Mouse (Mus musculus) monocyte, adult 2 months (primary cell): Measurements from ENCODE around the gene Thra.
"Not testable (repeated sequence)": the region's sequence is repeated elsewhere in the genome, so short reads cannot be mapped to it uniquely, and the experiment has no call there.

Experiments
- DNase-seq, 2 experiments: peaks; one replicate each; pipeline ENCODE4 v3.0.0; 2022; ENCODE audit warnings: low spot score in 2 of 2, low read depth in 1 of 2

Thra gene

DNA sequence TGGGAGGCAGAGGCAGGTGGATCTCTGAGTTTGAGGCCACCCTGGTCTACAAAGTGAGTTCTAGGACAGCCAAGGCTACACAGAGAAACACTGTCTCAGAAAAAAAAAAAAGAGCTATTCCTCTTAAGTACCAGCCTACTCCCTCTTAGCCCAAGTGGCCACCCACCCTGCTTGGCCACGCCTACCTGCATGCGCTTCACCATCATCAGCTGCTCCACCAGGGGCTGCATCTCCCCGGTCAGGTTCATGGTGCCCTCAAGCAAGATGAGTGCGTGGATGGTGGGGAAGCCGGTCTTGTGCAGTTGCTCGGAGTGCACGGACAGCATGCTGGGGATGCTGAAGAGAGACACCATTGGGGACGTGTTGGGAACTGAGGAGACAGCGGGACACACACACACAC, 24.5 kb upstream of the Thra start:
- no peak for DNase-seq

DNA sequence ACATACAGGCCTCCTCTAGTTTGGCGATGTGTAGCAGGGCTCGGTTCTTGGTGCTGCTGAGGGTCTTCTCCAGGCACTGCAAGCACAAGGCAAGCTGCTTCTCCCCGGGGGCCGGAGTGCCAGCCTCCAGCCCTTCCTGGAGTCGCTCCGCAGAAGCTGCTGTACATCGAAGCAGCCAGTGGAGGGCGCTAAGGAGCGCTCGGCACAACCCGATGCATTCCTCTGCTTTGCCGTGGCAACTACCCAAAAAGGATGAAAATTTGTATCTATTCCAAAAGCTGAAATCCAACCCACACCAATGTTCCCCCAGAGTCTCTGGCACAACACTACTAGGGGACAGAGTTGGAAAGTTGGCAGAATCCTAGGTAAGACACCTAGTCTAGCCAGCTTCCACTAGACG, 22.5 kb upstream of the Thra start:
- DNase-seq: peak in 1 of 2 experiments; percentile 46

DNA sequence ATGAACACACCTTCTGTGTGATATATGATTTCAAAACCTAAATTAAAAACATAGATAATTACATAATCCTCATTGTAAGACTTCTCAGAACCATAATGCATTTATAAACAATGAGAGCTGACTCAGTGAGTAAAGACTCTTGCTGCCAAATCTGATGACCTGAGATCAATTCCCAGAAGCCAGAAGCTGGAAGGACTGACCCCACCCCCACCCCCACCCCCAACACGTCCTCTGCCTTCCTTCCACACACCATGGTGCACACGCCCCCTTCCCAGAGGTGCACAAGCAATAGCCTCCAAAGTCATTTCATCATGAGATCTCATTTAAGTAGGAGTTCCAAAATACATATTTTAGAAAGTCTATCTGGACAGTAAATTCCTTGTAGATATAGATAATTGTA, 19.7 kb upstream of the Thra start:
- no peak for DNase-seq

DNA sequence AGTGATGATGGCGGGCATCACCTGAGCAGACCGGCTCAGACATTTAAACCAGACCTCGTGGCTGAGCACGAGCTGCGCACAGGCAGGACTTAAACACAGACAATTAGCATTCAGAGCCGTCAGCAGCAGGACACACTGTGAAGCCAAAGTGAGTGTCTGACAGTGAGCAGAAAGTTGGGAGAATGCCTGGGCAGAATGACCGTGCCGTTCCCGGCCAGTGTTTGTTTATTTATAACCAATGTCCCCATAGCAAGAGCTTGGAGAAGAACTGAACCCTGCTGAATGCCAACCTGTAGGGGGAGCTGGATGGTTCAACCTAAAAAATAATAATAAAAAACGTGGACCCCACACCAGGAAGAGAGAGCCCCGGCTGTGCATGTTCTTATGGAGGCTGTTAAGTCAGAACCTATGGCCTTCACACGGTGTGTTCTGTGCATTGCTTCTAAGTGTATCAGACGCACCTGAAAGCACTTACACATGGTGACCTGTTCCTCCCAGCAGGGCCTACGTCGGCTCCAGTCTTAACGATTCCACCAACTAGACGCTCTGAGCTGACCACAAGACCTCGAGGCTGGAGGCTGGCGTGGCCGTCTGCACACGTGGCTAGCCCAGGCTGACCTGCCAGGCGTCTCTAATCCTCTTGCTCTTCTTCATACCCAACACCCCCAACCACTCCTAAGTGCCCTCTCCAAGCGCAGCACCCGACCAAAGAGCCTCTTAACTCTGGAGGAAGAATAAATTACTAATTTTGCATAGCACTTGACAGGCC, 18.8 kb upstream of the Thra start:
- no peak for DNase-seq

DNA sequence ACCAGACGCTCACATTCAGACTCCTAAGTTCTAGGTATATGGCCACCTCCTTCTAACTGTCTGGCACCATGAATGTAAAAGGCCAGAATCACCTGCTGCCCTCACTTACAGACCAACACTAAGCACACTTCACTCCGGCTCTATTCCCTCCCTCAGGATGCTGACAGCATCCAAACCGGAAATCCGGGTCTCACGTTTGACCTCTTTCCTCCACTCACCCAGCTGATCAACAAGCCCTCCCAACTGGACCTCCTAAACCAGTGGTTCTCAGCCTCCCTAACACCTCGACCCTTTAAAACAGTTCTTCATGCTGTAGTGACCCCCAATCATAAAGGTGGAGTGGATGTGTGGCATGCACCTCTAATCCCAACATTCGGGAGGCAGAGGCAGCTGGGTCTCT, 17.3 kb upstream of the Thra start:
- no peak for DNase-seq

DNA sequence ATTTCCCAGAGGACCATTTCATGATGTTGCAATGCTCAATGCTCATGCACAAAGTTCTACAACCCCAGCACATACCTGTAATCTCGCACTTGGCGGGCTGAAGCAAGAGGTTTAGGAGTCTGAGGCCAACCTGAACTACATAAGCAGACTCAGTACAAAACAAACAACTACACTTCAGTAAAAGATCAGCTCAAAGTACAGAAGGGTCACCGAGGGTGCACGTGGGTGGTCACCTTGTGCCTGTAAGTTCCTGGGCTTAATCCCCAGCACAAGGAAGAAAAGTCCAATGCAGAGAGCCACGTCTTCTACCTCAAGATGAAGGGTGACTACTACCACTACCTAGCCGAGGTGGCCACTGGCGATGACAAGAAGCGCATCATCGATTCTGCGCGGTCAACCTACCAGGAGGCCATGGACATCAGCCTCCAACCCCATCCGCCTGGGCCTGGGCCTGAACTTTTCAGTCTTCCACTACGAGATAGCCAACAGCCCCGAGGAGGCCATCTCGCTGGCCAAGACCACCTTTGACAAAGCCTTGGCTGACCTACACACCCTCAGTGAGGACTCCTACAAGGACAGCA, 14.4 kb upstream of the Thra start:
- DNase-seq: no peak

DNA sequence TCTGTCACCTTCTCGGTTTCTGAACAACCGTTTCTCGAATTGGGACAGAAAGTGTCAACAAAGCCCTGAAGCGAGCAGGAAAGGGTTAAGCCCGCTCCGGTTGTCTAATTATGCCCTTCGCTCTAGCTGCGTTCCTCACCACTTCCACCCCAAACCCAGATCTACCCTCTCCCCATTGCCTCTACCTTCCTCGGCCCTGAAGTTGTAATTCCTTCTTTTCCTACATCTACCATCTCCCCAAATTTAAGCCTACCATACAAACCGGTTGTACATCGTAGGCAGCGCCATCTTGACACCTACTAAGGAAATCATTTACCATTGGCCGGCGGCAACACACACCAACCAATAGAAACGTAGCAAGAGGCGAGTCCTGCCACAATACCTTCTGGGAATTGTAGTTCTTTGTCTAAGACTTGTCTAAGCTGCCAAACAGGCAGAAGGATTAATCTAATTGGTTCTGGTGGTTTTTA, 11.3 kb upstream of the Thra start, which contains the start of gene Med24:
Gene Med24 (minus strand): TSS at position 317 of the 470 bp plus-strand sequence.
- peak; percentile 73 to 74 for DNase-seq

DNA sequence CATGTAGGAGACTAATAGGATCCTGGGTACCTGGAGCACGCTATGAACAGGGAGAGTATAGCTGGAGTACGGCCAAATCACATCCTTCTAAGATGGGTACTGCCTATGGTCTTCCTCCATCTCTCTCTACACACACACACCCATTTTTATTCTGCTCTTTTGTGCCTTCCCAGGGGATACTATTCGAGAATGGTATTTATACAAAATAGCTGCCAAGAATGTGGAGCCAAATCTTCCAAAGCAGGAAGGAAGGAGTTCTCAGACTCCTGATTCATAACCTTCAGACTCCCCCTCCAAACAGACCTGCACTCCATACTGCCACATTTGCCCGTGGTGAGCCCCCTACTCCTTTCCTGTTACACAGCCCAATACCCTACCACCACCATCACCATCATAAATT, 9.7 kb upstream of the Thra start:
- DNase-seq: no peak

DNA sequence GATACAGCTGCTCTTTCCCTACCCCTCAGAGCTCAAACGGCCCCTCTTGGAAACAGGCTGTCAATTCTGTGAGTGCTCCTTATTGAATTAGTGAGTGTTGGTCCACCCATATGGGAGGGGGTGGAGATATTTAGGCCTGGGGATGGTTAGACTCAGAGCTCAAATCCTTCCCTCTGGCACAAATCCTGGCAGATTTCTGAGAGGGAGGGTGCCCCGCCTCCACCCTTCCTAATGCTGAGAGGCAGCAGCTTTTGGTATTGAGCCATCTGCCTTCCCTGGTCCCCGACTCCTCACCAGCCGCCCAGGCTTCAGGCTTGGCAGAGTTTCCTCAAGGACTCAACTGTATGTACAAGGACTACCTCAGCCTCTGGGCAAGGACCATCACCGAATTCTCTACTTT, 9.3 kb upstream of the Thra start:
- no peak for DNase-seq

DNA sequence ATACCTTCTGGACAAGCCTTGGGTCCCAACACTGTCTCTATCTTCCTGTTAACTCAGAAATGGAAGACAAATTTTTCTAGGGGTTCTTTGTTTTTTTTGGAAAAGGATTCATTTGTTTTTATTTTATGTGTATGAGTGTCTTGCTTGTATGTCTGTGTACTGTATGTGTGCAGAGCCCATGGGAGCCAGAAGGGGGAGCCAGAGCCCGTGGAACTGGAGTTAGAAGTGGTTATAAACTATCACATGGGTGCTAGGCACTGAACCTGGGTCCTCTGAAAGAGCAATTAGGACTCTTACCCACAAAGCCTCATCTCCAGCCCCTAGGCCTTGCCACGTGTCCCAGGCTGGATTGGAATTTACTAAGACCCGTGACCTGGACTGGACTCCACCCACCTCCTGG, 6.4 kb upstream of the Thra start:
- DNase-seq: no peak

DNA sequence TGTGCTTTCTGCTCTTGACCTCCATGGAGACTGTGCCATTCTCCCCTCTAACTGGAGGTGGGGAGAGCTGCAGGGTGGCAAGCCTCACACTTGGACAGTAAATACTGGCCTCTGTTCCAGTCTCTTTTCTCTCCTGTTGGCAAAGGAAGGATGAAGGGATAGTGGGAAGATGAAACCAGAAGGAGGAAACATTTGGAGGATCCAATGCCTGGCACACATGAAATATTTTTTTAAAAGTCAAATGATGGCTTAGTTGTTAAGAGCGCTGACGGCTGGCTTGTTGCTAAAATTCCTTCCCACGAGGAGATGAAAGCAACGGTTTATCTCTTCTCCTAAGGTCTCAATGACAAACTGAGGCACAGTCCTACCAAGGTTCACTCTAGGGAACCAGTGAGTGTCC, 5.3 kb upstream of the Thra start:
- DNase-seq: no peak

DNA sequence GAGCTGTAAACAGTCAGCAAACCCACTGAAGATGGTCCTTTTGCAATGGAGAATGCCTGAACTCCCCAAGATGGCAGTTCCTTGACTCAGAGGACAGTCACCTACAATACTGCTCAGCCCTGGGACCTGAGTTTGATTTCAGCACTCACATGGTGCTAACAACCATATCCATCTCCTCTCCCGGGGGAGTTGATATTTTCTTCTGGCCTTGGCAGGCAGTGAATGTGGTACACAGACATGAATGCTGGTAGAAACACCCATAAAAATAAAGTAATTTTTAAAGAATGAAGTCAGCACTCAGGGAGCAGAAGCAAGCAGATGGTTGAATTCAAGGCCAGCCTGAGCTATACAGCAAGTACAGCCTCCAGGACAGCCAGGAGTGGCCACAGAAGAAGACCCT, 4.3 kb upstream of the Thra start:
- no peak for DNase-seq

DNA sequence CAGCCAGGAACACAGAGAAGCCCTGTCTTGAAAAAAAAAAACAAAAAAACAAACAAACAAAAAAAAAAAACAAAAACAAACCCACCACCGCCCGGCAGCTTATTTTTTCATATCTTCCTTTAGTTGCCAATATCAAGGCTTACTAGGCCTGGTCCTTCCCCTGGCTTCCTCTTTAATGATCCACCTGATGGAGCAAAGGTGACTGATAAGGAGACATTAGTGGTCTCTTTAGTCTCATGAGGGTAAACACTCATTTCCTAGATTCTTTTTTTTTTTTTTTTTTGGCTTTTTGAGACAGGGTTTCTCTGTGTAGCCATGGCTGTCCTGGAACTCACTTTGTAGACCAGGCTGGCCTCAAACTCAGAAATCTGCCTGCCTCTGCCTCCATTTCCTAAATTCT, 3.2 kb upstream of the Thra start:
- not testable (repeated sequence) for DNase-seq

DNA sequence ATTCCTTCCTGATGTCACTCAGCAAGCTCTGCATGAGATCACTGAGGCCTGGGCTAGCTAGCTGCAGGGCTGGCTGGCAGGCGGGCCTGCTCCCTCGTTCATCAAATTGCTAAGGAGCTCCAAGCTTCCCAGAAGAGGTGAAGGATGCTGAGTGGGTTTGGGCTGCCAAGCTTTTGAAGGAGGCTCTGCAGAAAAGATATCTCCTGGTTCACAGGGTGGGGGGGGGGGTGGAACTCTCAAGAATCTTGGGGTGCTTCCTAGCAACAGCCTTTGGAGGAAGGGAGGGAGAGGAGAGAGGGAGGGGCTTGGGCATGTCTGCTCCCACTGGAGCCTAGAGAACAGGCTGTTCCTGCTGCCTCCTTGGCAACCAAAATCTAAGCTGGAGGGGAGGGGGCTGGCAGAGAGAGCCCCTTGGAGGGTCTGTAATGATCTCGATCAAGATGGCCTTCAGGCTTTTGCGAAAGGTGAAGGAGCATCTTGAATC, 2.0 kb upstream of the Thra start:
- no peak for DNase-seq

DNA sequence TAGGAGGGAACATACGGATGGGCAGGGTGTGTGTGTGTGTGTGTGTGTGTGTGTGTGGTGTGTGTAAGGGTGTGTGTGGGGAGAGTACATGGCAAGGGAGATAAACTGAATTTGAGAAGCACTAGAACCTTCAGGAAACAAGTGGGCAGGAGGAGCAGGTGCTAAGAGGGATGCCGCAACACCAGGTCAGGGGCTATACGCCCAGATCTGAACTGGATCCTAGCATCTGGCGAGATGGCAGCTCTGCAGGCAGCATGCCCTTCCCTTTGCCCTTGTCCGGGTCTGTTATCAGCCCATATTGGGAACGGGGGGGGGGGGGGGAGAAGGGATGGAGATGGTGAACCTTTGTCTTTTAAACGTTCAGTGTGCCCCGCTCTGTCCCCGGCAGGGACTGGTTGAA, 1.5 kb upstream of the Thra start:
- no peak for DNase-seq

DNA sequence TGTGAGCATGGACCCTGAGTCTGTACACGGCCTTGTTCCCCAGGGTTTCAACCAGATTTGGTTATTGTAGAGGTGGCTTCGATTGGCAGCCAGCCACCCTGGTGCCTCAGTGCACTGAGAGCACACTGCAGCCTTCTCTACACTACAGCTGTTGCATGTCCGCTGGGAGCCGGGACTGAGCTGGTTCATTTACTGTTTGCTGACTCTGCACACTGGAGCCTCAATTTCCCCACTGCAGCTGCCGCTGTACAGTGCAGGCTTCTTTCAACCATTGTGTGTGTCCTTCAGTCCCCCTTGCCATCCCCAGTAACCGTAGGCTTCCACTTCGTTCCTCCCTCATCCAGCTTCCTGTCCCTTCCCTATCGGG, 429 bp upstream of the Thra start:
- DNase-seq: no peak

DNA sequence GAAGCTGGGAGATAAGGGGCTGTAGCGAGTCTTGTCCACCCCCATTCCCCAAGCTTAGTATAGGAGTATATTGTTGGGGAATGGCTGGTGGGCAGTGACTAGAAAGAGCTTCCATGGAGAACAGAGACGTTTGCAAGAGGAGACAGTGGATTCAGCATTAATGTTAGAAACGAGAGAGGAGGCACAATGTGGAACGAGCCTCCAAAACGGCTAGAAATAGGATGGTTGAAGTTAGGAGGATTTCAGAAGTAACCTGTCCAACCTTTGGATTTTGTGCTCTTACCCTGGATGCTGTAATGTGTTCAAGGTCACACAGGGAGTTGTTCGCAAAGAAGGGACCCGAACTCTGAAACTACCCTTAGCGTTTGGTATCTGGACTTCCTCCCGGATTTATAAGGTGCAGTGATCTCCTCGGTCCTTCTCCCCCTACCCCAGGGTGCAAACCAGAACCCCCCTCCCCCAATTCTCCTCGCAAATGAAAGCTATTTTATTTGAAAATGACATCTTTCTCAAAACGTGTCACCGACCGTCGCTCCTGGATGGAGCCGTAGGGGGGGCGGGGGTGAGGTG, 698 bp downstream of the Thra start:
- no peak for DNase-seq

DNA sequence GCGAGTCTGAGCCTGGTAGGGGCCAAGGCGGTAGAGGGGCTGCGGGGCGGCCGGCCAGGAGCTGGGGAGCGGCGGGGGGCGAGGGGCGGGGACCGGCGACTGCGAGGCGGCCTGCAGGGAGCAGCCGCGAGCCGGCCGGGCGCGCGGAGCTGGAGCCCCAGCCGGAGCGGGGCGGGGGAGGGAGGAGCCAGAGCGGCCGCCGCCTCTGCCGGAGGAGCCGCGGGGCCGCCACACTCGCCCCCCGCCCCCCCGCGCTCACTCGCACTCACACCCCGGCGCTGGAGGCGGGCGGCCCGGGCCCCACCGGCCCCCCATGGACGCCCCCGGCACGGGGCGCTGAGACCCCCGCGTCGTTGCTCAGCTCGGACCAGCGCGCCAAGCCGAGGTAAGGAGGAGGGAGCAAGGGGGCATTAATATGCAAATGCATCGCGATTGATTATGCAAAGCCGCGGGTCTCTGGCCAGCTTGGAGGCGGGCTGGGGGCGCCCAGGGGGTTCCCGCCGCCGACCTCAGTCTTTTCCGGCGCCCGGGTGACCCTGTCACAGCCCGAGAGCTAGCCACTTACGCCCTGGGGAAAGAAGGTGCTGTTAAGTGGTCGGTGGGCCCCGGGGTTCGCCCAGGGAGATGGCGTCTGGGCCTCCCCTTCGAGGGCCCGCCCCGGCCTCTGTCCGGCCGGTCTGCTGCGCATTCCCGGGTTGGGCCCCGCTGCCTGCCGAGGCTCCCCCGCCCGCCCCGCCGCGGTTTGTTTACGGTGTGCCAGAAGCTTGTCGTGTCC, 1.4 kb downstream of the Thra start:
- peak in 1 of 2 experiments; percentile 35 for DNase-seq

DNA sequence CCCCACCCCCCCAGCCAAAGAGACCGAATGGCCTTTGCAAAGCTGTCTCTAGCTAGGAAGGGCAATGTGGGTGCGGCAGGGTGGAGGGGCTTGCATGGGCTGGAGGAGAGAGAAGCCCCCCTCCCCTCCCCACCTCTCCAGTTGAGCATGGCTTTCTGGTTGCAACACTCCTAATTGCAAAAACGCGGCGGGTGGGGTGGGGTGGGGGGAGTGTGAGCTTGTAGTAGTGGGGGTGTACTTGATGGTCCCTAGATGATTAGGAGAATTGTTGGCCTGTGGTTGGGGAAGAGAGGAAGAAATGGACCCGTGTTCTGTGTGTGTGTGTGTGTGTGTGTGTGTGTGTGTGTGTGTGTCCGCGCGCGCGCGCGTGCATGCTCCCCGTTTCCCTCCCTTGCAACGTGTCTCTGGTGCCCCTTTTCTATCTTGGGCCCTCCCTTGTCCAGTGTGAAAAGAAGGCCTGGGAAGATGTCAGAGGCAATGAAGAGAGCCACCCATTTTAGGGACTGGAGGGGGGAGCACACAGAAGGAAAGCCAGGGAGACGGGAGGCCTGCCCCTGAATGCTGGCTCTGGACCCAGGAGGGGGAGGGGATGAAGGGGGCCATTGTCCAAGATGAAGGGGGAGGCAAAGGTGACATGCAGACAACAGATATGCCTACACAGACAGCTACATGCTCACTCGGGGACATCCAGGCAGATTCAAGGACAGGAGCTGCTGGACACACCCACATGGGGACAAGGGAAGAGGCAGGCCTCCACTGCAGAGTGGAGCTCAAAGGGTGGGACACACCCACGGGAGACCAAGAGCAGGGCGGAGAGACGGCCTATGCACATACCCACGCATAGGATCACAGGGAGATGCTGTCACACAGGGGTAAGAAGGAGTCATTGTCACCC, 2.2 kb downstream of the Thra start:
- DNase-seq: no peak

DNA sequence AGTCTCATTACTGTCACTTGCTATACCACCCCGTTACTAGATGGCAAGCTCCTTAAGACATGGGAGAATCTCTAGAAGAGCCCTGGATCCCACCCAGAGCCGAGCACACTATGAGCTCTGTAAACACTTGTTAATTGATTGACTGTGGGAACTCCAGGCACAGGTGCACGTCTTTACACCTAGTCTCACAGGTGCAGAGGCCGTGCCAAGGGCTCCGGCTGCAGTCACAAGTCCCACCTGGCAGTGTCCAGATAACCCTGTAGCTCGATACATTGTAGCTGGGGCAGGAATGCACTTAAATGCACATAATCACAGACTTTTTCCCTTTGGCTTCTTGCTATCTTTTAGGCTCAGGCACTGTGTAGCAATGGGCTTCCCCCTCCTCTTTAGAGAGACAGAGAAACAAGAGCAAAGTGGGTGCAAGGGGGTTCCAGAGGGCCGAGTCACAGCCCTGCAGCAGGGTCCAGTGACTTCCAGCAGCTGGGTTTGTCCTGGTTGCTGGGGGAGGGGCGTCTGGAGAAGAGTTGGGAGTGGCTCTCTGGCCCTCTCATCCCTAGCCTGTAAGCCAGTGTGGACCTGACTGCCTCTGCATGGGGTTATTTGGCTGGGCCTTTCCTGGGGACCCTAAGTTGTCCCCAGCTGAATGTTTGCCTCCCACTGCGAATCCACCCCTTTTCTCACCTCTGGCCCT, 3.4 kb downstream of the Thra start:
- no peak for DNase-seq
